Mouse (Mus musculus) ovary, adult 18-20 months (tissue): ENCODE measurements around the gene Clybl.

Source experiments
- DNase-seq: peaks from one replicate; pipeline ENCODE4 v3.0.0; 2022; ENCODE audit warnings: low spot score, mixed read lengths

Gene Clybl

GRCm38 (mm10) chr14:122196851-122197250 lies 15.3 kb downstream of the Clybl start:
- DNase-seq = no peak

GRCm38 (mm10) chr14:122200247-122200885 lies 18.9 kb downstream of the Clybl start:
- DNase-seq = no peak

- DNase-seq = no peak
Measured at GRCm38 (mm10) chr14:122209177-122209576, 27.7 kb downstream of the Clybl start.

- no peak for DNase-seq
Measured at GRCm38 (mm10) chr14:122213590-122213989, 32.1 kb downstream of the Clybl start.

- no peak for DNase-seq
Measured at GRCm38 (mm10) chr14:122214126-122214525, 32.6 kb downstream of the Clybl start.

- no peak for DNase-seq
Measured at GRCm38 (mm10) chr14:122217221-122217620, 35.7 kb downstream of the Clybl start.

- no peak for DNase-seq
Measured at GRCm38 (mm10) chr14:122222934-122223374, 41.5 kb downstream of the Clybl start.

- DNase-seq = peak; percentile 20
Measured at GRCm38 (mm10) chr14:122223461-122224102, 42.1 kb downstream of the Clybl start.

GRCm38 (mm10) chr14:122224103-122224494 lies 42.6 kb downstream of the Clybl start:
- DNase-seq = no peak

GRCm38 (mm10) chr14:122224501-122224928 lies 43.0 kb downstream of the Clybl start:
- no peak for DNase-seq

GRCm38 (mm10) chr14:122225479-122226132 lies 44.1 kb downstream of the Clybl start:
- DNase-seq = no peak

GRCm38 (mm10) chr14:122226133-122226515 lies 44.6 kb downstream of the Clybl start:
- DNase-seq = no peak

- DNase-seq = no peak
Measured at GRCm38 (mm10) chr14:122226666-122227453, 45.4 kb downstream of the Clybl start.

GRCm38 (mm10) chr14:122227454-122227951 lies 46.0 kb downstream of the Clybl start:
- no peak for DNase-seq

- DNase-seq = no peak
Measured at GRCm38 (mm10) chr14:122228816-122229551, 47.5 kb downstream of the Clybl start.

GRCm38 (mm10) chr14:122229988-122230387 lies 48.5 kb downstream of the Clybl start:
- DNase-seq = no peak

- DNase-seq = no peak
Measured at GRCm38 (mm10) chr14:122230621-122231025, 49.1 kb downstream of the Clybl start.

- no peak for DNase-seq
Measured at GRCm38 (mm10) chr14:122231073-122231472, 49.6 kb downstream of the Clybl start.

GRCm38 (mm10) chr14:122233212-122233714 lies 51.8 kb downstream of the Clybl start:
- DNase-seq = no peak

GRCm38 (mm10) chr14:122243874-122244273 lies 62.4 kb downstream of the Clybl start:
- no peak for DNase-seq
